Mouse (Mus musculus) gastrocnemius, postnatal 36 days (tissue): ENCODE data around the gene Zfp974. TPM values are rescaled to one million over a fixed set of nuclear protein-coding genes. Genes with fewer than 3 reads are reported as not detected.
"Not testable (repeated sequence)": the region's sequence is repeated elsewhere in the genome, so short reads cannot be mapped to it uniquely, and the experiment has no call there.

Experiments
- DNase-seq, 2 experiments: peaks; one replicate each; pipeline ENCODE4 v3.0.0; 2022
- intact Hi-C: fragments of 180-260 bp; cut with DNase I; formaldehyde crosslinking; loops from one replicate; pipeline ENCODE4 v1.15.1; 2025
- long read RNA-seq, 2 experiments: library from polyadenylated mRNA; stranded (forward); transcript quantifications; one replicate each; pipeline ENCODE4 v2.0.0; 2021
- total RNA-seq, 2 experiments: library from RNA; stranded (reverse); gene quantifications; 2 replicates each; pipeline ENCODE4 v1.2.3; 2021

Zfp974 gene
- 1 to 10 TPM; 3.2 to 3.5 TPM for total RNA-seq
- long read RNA-seq, experiment 1, partial matches to known transcripts: 0 of 2 reads
- long read RNA-seq, experiment 1, other reads (novel, unspliced or antisense): 1 of 2 reads
- long read RNA-seq, experiment 2, partial matches to known transcripts: 1 of 1 reads
- long read RNA-seq, experiment 2, other reads (novel, unspliced or antisense): 0 of 1 reads

DNA sequence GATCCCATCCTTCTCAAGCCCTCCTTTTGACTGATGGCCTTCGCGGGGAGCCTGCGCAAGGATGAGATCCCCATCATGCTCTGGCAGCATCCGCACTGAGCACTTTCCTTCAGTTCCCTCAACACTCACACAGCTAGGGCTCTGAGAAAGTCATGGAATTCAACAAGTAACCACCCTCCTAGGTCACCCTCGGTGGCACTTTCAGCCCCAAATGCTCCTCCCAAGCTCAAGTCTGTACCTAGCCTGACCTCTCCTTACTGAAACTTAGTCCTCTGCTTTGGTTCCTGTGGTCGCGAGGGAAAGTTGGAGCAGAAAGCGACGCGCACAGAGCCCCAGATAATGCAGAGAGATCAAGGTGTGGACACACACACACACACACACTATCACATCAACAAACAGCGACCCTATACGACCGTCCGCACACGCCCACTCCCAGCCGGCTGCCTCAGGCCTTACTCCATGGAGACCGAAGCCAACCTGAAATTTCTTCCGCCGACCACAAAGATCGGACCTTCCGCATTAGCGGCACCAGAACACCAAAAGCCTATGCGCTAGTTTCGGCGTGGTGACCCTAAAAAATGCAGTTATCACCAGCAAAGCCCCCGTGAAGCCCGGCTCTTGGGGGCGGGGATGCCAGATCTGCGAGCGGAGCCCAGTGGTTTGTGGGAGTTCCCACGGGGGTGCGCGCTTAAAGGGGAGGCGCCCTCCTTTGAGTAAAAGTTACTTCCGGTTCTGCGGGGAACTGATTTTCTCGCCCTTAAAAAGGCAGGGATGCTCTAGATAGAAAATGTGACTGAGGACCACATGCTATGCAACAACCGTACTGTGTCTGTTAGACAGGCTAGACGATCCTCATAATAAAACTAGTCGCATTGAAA, at the start of gene Zfp974:
Gene Zfp974, minus strand, starts transcription at position 643 of the 878 bp plus-strand sequence.
- intact Hi-C loops: no loop called here

GRCm38 (mm10) chr7:27949451-27949850, 20.2 kb upstream of the Zfp974 start:
- DNase-seq, intact Hi-C loops: not testable (repeated sequence)

More for the DNA sequence above, at the start of gene Zfp974:
- DNase-seq: peak; percentile 26 to 42

DNA sequence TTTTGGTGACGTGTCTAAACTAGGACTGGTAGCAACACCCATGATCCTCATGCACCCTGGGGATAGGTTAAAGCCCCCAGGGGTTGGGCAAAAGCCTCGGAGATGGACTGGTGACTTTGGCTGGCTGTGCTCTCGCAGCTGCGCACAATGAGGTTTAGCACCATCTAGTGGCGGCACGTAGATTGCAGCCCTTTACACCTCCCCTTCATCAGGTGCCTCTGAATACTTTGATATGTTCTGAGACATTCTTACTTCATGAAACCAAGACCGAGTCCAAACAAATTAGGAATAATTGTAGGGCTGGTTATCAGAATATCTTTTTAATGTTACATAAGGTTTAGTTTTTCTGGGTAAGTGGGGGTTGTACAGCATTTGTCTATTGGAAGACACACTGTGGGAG, 12.6 kb upstream of the Zfp974 start:
- DNase-seq, intact Hi-C loops: not testable (repeated sequence)

GRCm38 (mm10) chr7:27933800-27934158, 4.5 kb upstream of the Zfp974 start:
- intact Hi-C loops: loop anchor here (2.0 kb wide), 1 partner anchor 207 kb away; no protein-coding TSS in a partner anchor
- not testable (repeated sequence) for DNase-seq

DNA sequence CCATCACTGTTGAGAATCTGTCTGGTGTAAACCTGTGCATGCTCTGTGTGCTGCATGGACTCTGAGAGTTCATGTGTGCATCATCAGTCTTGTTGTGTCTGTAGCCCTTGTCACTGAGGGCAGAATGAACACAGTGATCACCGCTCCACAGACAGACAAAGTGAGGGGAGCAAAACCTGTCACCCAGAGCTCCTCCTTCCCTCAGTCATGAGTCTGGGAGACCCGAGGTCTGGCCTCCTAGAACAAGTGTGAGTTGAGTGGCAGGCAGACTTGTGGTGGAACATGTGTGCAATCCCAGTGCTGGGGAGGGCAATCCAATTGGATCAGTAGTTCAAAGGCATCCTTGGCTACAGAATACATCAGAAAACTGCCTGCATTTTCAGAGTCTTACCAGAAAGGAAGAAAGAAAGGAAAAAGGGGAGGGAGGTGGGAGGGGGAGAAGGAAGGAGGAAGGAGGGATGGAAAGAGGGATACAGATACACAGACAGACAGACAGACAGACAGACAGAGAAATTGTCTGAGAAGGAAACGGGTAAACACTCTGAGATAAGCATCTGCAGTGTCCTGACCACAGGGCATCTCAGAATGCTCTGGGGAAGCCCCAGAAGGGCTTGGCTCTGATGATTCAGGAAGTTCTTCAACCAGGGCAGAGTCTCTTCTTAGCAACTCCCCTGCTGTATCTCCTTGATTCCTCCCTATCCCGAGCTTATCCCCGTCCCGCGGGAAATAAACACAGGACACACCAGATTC, 4.0 kb upstream of the Zfp974 start:
- no peak for DNase-seq
- intact Hi-C loops: loop anchor here (2.0 kb wide), 1 partner anchor 206 kb away; no protein-coding TSS in a partner anchor

DNA sequence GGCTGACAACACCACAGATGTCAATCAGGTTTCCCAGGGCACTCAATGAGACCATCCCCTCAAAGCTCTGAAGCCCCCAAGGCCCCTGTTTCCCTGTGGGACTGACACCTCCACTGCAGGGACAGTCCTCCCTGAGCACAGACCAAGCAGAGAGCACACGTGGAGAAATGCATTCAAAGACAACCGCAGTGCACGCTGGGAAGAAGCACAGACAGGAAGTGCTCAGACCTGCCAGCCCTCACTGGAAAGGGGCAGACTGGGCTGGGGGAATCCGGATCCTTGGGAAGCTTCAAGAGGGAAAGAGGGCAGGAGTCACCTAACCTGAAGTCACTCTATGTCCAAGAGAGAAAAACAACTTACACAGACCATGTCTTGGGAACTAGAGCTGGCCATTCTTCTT, 2.2 kb downstream of the Zfp974 start:
- intact Hi-C loops, DNase-seq: not testable (repeated sequence)

GRCm38 (mm10) chr7:27910952-27911351, 18.3 kb downstream of the Zfp974 start:
- intact Hi-C loops: not testable (repeated sequence)

GRCm38 (mm10) chr7:27905061-27905848, 24.0 kb downstream of the Zfp974 start:
- DNase-seq: no peak
- intact Hi-C loops: no loop called here

More at GRCm38 (mm10) chr7:27910952-27911351, 18.3 kb downstream of the Zfp974 start:
- DNase-seq: not testable (repeated sequence)

GRCm38 (mm10) chr7:27900601-27901000, 28.7 kb downstream of the Zfp974 start:
- intact Hi-C loops: no loop called here
- DNase-seq: no peak

- no peak for DNase-seq
- intact Hi-C loops: no loop called here
Measured at GRCm38 (mm10) chr7:27881721-27882120, 47.5 kb downstream of the Zfp974 start.

DNA sequence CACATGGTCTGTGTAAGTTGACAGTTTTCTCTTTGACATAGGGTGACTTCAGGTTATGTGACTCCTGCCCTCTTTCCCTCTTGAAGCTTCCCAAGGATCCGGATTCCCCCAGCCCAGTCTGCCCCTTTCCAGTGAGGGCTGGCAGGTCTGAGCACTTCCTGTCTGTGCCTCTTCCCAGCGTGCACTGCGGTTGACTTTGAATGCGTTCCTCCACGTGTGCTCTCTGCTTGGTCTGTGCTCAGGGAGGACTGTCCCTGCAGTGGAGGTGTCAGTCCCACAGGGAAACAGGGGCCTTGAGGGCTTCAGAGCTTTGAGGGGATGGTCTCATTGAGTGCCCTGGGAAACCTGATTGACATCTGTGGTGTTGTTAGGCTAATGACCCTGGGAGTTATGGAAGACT, 66.7 kb downstream of the Zfp974 start:
- intact Hi-C loops, DNase-seq: not testable (repeated sequence)

- intact Hi-C loops: no loop called here
Measured at GRCm38 (mm10) chr7:27860396-27861235, 68.6 kb downstream of the Zfp974 start.

GRCm38 (mm10) chr7:27859301-27860251, 69.7 kb downstream of the Zfp974 start:
- intact Hi-C loops: no loop called here
- no peak for DNase-seq

More at GRCm38 (mm10) chr7:27860396-27861235, 68.6 kb downstream of the Zfp974 start:
- DNase-seq: peak; percentile 62 to 68

Other genes with a start within 250 kb of the Zfp974 start
- under 1 TPM; 0.26 to 0.37 TPM for gene Zfp607b, start 240.1 kb downstream of the Zfp974 start, total RNA-seq
- gene Zfp60, start 198.1 kb downstream of the Zfp974 start, total RNA-seq: 1 to 10 TPM; 4.5 to 5.8 TPM
- 1 to 10 TPM; 3.4 to 3.5 TPM for gene Zfp626, start 122.3 kb downstream of the Zfp974 start, total RNA-seq
- gene Zfp59, start 90.9 kb downstream of the Zfp974 start, total RNA-seq: 1 to 10 TPM; 1.7 to 2.7 TPM
- gene Zfp607a, start 71.9 kb downstream of the Zfp974 start, total RNA-seq: 1 to 10 TPM; 1.7 to 3.2 TPM
- 1 to 10 TPM; 6.0 to 6.9 TPM for gene Zfp780b, start 49.7 kb upstream of the Zfp974 start, total RNA-seq
- under 1 TPM; 0.23 to 0.44 TPM for gene Zfp850, start 84.7 kb upstream of the Zfp974 start, total RNA-seq
- gene Psmc4, start 120.6 kb upstream of the Zfp974 start, total RNA-seq: 100 to 1,000 TPM in 1 of 2 experiments, 10 to 100 TPM in 1; 99.1 to 100 TPM
- gene Fcgbp, start 141.8 kb upstream of the Zfp974 start, total RNA-seq: under 1 TPM in 1 of 2 experiments, not detected in 1; 0.13 TPM
- gene 9530053A07Rik, start 200.0 kb upstream of the Zfp974 start, total RNA-seq: not detected
- 10 to 100 TPM; 18.8 to 22.9 TPM for gene Fbl, start 240.2 kb upstream of the Zfp974 start, total RNA-seq